Mouse (Mus musculus): ENCODE data around the gene 2900026A02Rik. TPM values are rescaled to one million over a fixed set of nuclear protein-coding genes. Genes with fewer than 3 reads are reported as not detected.

The 2900026A02Rik gene
- total and polyA plus RNA-seq, 3 experiments = 0.05 TPM; not detected in 2

- Histone ChIP-seq H3K9me3 (replicated peaks) (peaks cover 92% of the 10 kb centered on the region), H3K4me1 (ENCODE audit: insufficient read depth, low read depth, low read length) (no peaks in the 10 kb centered on the region), H3K36me3 (replicated peaks) (no peaks in the 10 kb centered on the region), H3K27me3 (ENCODE audit: insufficient read depth, low read length) (no peaks in the 10 kb centered on the region), H3K4me3 (ENCODE audit: low read depth, low read length) (no peak overlapping the region)
- ATAC-seq (ENCODE audit: extremely low read depth, insufficient number of reproducible peaks, low FRiP score, poor library complexity, severe bottlenecking) (no peak), DNase-seq (ENCODE audit: low spot score) (no peak)
- no peak for TF ChIP-seq CTCF (IDR thresholded peaks at IDR 0.05; ENCODE audit: low read depth, low read length)
- no peak for TF ChIP-seq TAL1 (conservative IDR thresholded peaks at IDR 0.05; ENCODE audit: low read depth, low read length)
- TF ChIP-seq GATA2 (IDR thresholded peaks at IDR 0.05; ENCODE audit: borderline replicate concordance, low read depth, low read length) = no peak
- no peak for TF ChIP-seq POLR2AphosphoS5 (IDR thresholded peaks at IDR 0.05; ENCODE audit: insufficient replicate concordance, low read depth, low read length)
- no peak for TF ChIP-seq GATA1 (IDR thresholded peaks at IDR 0.05; ENCODE audit: borderline replicate concordance, low read length)
Observed at GRCm38 (mm10) chr5:113181441-113181840, 39.6 kb downstream of the 2900026A02Rik start.

- Histone ChIP-seq H3K4me1 (ENCODE audit: insufficient read depth, low read depth, low read length) (no peaks in the 10 kb centered on the region), H3K9me3 (replicated peaks) (peaks cover 94% of the 10 kb centered on the region), H3K4me3 (ENCODE audit: low read depth, low read length) (no peak overlapping the region), H3K27me3 (ENCODE audit: insufficient read depth, low read length) (no peaks in the 10 kb centered on the region), H3K36me3 (replicated peaks) (no peaks in the 10 kb centered on the region)
- TF ChIP-seq POLR2AphosphoS5 (IDR thresholded peaks at IDR 0.05; ENCODE audit: insufficient replicate concordance, low read depth, low read length) (no peak), CTCF (IDR thresholded peaks at IDR 0.05; ENCODE audit: low read depth, low read length) (no peak), GATA1 (IDR thresholded peaks at IDR 0.05; ENCODE audit: borderline replicate concordance, low read length) (no peak), GATA2 (IDR thresholded peaks at IDR 0.05; ENCODE audit: borderline replicate concordance, low read depth, low read length) (no peak), TAL1 (conservative IDR thresholded peaks at IDR 0.05; ENCODE audit: low read depth, low read length) (no peak)
- no peak for DNase-seq (ENCODE audit: low spot score)
- no peak for ATAC-seq (ENCODE audit: extremely low read depth, insufficient number of reproducible peaks, low FRiP score, poor library complexity, severe bottlenecking)
Observed at GRCm38 (mm10) chr5:113180755-113181154, 40.3 kb downstream of the 2900026A02Rik start.

GRCm38 (mm10) chr5:113179843-113180682 is 41.0 kb downstream of the 2900026A02Rik start:
- peaks cover 95% of the 10 kb centered on the region for H3K9me3 ChIP-seq (replicated peaks)
- TF ChIP-seq POLR2AphosphoS5 (IDR thresholded peaks at IDR 0.05; ENCODE audit: insufficient replicate concordance, low read depth, low read length) (no peak), GATA1 (IDR thresholded peaks at IDR 0.05; ENCODE audit: borderline replicate concordance, low read length) (no peak), GATA2 (IDR thresholded peaks at IDR 0.05; ENCODE audit: borderline replicate concordance, low read depth, low read length) (no peak), TAL1 (conservative IDR thresholded peaks at IDR 0.05; ENCODE audit: low read depth, low read length) (no peak)
- H3K36me3 ChIP-seq (replicated peaks) = no peaks in the 10 kb centered on the region
- no peaks in the 10 kb centered on the region for H3K4me1 ChIP-seq (ENCODE audit: insufficient read depth, low read depth, low read length)
- no peak overlapping the region for H3K4me3 ChIP-seq (ENCODE audit: low read depth, low read length)
- DNase-seq (ENCODE audit: low spot score) (no peak), ATAC-seq (ENCODE audit: extremely low read depth, insufficient number of reproducible peaks, low FRiP score, poor library complexity, severe bottlenecking) (no peak)
- no peaks in the 10 kb centered on the region for H3K27me3 ChIP-seq (ENCODE audit: insufficient read depth, low read length)

- Histone ChIP-seq H3K4me1 (ENCODE audit: insufficient read depth, low read depth, low read length) (no peaks in the 10 kb centered on the region), H3K36me3 (replicated peaks) (no peaks in the 10 kb centered on the region), H3K27me3 (ENCODE audit: insufficient read depth, low read length) (no peaks in the 10 kb centered on the region; the same call in 1 of the 2 replicates), H3K9me3 (replicated peaks) (peaks cover 98% of the 10 kb centered on the region), H3K4me3 (ENCODE audit: low read depth, low read length) (no peak overlapping the region)
- TF ChIP-seq POLR2AphosphoS5 (IDR thresholded peaks at IDR 0.05; ENCODE audit: insufficient replicate concordance, low read depth, low read length) = no peak
- TF ChIP-seq GATA1 (IDR thresholded peaks at IDR 0.05; ENCODE audit: borderline replicate concordance, low read length) = no peak
- no peak for TF ChIP-seq GATA2 (IDR thresholded peaks at IDR 0.05; ENCODE audit: borderline replicate concordance, low read depth, low read length)
- TF ChIP-seq TAL1 (conservative IDR thresholded peaks at IDR 0.05; ENCODE audit: low read depth, low read length) = no peak
- no peak for TF ChIP-seq CTCF (IDR thresholded peaks at IDR 0.05; ENCODE audit: low read depth, low read length)
- DNase-seq (ENCODE audit: low spot score) (no peak), ATAC-seq (ENCODE audit: extremely low read depth, insufficient number of reproducible peaks, low FRiP score, poor library complexity, severe bottlenecking) (no peak)
Observed at GRCm38 (mm10) chr5:113179451-113179842, 41.6 kb downstream of the 2900026A02Rik start.

GRCm38 (mm10) chr5:113175976-113176375 is 45.1 kb downstream of the 2900026A02Rik start:
- no peak for TF ChIP-seq TAL1 (conservative IDR thresholded peaks at IDR 0.05; ENCODE audit: low read depth, low read length)
- no peak for TF ChIP-seq GATA1 (IDR thresholded peaks at IDR 0.05; ENCODE audit: borderline replicate concordance, low read length)
- TF ChIP-seq GATA2 (IDR thresholded peaks at IDR 0.05; ENCODE audit: borderline replicate concordance, low read depth, low read length) = no peak
- TF ChIP-seq POLR2AphosphoS5 (IDR thresholded peaks at IDR 0.05; ENCODE audit: insufficient replicate concordance, low read depth, low read length) = no peak
- TF ChIP-seq CTCF (IDR thresholded peaks at IDR 0.05; ENCODE audit: low read depth, low read length) = no peak
- Histone ChIP-seq H3K4me3 (ENCODE audit: low read depth, low read length) (no peak overlapping the region), H3K36me3 (replicated peaks) (no peaks in the 10 kb centered on the region), H3K4me1 (ENCODE audit: insufficient read depth, low read depth, low read length) (no peaks in the 10 kb centered on the region), H3K9me3 (replicated peaks) (peaks cover 93% of the 10 kb centered on the region), H3K27me3 (ENCODE audit: insufficient read depth, low read length) (no peaks in the 10 kb centered on the region; the same call in 1 of the 2 replicates)
- ATAC-seq (ENCODE audit: extremely low read depth, insufficient number of reproducible peaks, low FRiP score, poor library complexity, severe bottlenecking) = no peak
- no peak for DNase-seq (ENCODE audit: low spot score)

- peaks cover 93% of the 10 kb centered on the region for H3K9me3 ChIP-seq (replicated peaks)
- peak overlapping the region; percentile 5; the same call in 1 of the 2 replicates for H3K4me3 ChIP-seq (ENCODE audit: low read depth, low read length)
- H3K36me3 ChIP-seq (replicated peaks) = no peaks in the 10 kb centered on the region
- H3K27me3 ChIP-seq (ENCODE audit: insufficient read depth, low read length) = no peaks in the 10 kb centered on the region; the same call in 1 of the 2 replicates
- DNase-seq (ENCODE audit: low spot score) (no peak), ATAC-seq (ENCODE audit: extremely low read depth, insufficient number of reproducible peaks, low FRiP score, poor library complexity, severe bottlenecking) (no peak)
- no peaks in the 10 kb centered on the region for H3K4me1 ChIP-seq (ENCODE audit: insufficient read depth, low read depth, low read length)
- no peak for TF ChIP-seq CTCF (IDR thresholded peaks at IDR 0.05; ENCODE audit: low read depth, low read length)
- TF ChIP-seq POLR2AphosphoS5 (IDR thresholded peaks at IDR 0.05; ENCODE audit: insufficient replicate concordance, low read depth, low read length) = no peak
- no peak for TF ChIP-seq GATA1 (IDR thresholded peaks at IDR 0.05; ENCODE audit: borderline replicate concordance, low read length)
Observed at GRCm38 (mm10) chr5:113174916-113175692, 45.9 kb downstream of the 2900026A02Rik start.
